Mouse (Mus musculus): ENCODE measurements at regions not wholly inside any gene's neighbourhood (a gene's known extent, or its start where the extent isn't known, plus 50 kb on each side); places are given as distances from the start of the nearest gene placed in this dataset.
A peak's percentile ranks its signal among the peaks of the same experiment; 100 is the strongest.

- no peak for DNase-seq (ENCODE audit: low read depth, low spot score)
Measured at GRCm38 (mm10) chr7:116679195-116679594, 175.0 kb downstream of the Nucb2 start.

GRCm38 (mm10) chr7:116680523-116680922, 176.4 kb downstream of the Nucb2 start:
- DNase-seq (ENCODE audit: low read depth, low spot score): no peak

GRCm38 (mm10) chr7:116681268-116681667, 177.1 kb downstream of the Nucb2 start:
- no peak for DNase-seq (ENCODE audit: low read depth, low spot score)

GRCm38 (mm10) chr7:116700409-116700808, 196.2 kb downstream of the Nucb2 start:
- DNase-seq (ENCODE audit: low read depth, low spot score): no peak

- DNase-seq (ENCODE audit: low read depth, low spot score): peak; percentile 55
Measured at GRCm38 (mm10) chr7:116701466-116702342, 197.5 kb downstream of the Nucb2 start.

DNA sequence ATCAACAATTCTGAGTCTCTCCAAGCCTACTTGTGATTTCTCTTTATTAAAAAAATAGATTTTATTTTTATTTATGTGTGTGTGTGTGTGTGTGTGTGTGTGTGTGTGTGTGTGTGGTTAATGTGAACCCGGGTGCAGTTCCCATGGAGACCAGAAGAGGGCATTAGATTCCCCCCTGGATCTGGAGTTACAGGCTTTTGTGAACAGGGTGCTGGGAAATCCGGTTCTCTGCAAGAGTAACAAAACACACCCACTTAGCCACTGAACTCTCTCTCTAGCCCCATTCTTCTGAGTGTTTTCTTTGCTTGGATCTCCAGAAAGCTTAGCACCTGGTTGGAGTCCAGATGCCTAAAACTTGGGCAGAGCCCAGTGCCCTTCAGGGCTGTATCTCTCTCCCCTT, 198.4 kb downstream of the Nucb2 start:
- DNase-seq (ENCODE audit: low read depth, low spot score): peak; percentile 42

- peak; percentile 57 for DNase-seq (ENCODE audit: low read depth, low spot score)
Measured at GRCm38 (mm10) chr7:116711541-116711940, 207.4 kb downstream of the Nucb2 start.

DNA sequence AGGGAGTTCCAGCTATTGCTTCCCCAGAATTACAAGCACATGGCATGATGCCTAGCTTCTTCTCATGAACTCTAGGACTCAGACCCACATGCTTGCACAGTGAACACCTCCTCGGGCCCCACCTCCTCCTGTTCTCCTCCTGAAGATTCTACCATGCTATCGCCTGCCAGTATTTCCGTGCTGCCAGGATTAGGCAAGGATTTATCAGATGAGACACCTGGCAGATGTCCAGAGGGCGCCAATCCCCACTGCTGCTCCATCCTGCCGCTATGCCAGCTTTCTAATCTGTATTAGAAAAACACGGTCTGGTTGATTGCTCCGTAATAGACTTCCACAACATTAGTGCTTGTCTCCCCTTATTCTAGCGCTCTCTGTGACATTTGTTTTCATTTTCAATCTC, 209.0 kb downstream of the Nucb2 start:
- no peak for DNase-seq (ENCODE audit: low read depth, low spot score)

DNA sequence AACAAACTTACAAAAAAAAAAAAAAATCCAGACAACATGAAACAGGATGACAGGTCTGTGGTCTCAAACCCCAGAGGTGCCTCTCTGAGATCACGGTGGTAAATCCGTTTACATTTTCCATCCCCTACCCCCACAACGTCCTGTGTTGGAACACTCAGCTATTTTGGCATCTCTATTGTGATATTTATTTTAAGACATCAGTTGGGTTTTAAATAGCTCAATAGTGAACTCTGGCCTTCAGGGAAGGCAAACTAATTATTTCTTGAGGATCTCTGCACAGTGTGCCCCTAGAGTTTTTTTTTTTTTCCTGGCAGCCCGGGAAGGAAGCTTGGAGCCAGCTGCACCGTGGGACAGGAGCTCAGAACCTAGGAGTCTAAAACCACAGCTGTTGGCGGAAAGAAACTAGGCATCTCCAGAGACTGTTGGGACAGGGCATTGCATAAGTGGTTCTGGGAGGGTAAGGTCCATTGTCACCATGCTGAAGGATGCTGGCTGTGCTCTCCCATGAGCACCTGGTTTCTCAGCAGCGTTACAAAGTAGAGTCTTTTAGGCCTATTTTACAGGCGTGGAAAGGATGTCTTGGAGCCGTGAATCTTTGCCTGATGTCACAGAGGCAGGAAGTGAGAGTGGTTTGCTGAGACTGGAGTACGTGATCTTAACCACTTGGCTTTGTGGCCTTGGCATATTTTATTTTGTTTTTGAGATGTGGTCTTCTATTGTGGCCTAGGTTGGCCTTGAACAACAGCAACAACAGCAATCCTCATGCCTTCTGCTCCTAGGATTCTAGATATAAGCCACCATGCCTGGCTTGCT, 211.3 kb downstream of the Nucb2 start:
- no peak for DNase-seq (ENCODE audit: low read depth, low spot score)

- no peak for DNase-seq (ENCODE audit: low read depth, low spot score)
Measured at GRCm38 (mm10) chr7:116728379-116728778, 224.2 kb downstream of the Nucb2 start.

DNA sequence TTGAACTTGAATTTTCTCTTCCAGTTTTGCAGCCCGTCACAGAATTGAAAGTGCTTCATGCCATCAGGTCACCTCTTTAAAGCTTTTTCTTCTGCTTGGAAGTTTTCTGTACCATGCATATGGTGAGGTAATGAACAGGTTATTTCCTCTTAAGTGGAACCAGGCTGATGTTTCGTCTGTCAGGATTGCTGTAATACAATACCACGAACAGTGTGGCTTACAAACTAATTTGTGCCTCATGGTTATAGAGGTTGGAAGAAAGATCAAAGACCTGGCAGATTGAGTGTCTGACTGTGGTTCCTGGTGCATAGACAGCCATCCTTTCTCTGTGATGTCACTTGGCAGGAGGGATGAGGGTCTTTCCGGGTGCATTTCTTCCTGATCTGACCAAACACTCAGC, 225.6 kb downstream of the Nucb2 start:
- DNase-seq (ENCODE audit: low read depth, low spot score): no peak

DNA sequence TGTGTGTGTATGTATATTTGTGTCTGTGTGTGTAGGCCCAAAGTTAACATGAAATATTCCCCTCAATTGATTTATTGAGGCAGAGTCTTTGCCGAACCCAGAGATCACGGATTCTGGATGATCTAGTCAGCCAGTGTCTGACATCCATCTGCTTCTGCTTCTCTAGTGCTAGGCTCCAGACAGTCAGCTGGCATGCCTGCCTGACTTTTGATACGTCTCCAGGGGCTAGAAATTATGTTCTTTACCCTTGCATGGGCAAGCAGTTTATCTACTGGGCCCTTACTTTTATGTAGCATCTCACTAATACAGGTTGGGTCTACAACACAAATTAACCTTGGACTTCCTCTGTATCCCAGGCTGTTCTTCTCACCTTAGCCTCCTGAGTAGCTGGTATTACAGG, 231.5 kb downstream of the Nucb2 start:
- no peak for DNase-seq (ENCODE audit: low read depth, low spot score)

DNA sequence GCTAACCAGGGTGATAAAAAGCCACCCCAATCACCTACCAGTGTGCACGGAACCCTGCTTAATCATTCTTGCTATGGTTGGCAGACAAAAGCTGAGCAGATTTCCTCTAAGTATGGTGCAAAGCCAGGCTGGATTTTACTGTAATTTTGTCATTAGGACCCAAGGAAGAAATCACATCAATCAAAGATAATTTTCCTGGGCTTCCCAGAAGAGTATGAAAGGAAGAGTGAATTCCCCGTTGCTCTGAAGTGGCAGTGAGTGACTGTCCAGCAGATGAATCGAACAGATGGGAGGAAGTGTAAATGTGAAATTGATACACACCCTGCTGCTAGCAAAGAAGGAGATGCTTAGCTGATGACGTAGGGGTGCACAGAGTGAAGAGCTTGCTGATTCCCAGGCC, 232.2 kb downstream of the Nucb2 start:
- no peak for DNase-seq (ENCODE audit: low read depth, low spot score)

- DNase-seq (ENCODE audit: low read depth, low spot score): no peak
Measured at GRCm38 (mm10) chr7:116738009-116738408, 233.8 kb downstream of the Nucb2 start.

- peak; percentile 46 for DNase-seq (ENCODE audit: low read depth, low spot score)
Measured at GRCm38 (mm10) chr7:116754556-116754955, 250.4 kb downstream of the Nucb2 start.

GRCm38 (mm10) chr7:116792181-116792580, 288.0 kb downstream of the Nucb2 start:
- DNase-seq (ENCODE audit: low read depth, low spot score): peak; percentile 34

DNA sequence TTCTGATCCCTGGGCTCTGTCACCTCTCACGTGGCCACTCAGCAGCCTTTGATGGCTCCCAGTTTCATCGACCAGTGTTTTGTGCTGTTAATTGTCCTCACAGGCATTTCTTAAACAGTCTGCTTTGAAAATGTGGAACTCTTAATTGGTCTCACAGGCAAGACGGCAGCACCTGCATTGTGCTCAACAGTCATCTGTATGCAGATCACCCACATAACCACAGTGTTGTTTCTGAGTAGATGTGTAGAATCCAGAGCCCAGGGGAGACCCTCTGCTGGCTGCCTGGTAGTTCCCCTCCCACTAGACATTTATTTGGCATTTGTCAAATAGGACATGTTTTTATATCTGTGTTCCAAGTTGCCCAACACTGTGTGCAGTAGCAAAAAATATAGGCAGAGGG, 304.3 kb downstream of the Nucb2 start:
- DNase-seq (ENCODE audit: low read depth, low spot score): no peak

GRCm38 (mm10) chr7:116816494-116816893, 312.3 kb downstream of the Nucb2 start:
- DNase-seq (ENCODE audit: low read depth, low spot score): no peak

DNA sequence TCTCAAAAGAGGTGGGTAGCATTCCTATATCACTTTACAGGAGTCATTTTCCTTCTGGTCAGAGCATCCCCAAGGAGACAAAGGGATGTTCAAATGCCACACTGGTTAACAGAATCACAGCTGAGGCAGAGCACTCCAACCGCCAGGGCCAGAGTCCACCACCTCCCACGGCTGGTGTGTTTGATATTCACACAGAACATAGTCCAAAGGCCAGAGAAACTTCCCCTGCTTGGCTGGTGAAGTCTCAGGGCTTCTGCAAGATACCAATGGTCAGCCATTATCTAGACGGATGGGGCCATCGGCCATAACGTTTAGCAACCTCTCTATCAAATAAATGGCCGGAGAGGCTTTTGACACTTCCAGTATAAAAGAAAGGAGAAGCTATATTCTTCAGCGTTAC, 313.8 kb downstream of the Nucb2 start:
- DNase-seq (ENCODE audit: low read depth, low spot score): no peak

- no peak for DNase-seq (ENCODE audit: low read depth, low spot score)
Measured at GRCm38 (mm10) chr7:116820613-116821012, 316.4 kb downstream of the Nucb2 start.

DNA sequence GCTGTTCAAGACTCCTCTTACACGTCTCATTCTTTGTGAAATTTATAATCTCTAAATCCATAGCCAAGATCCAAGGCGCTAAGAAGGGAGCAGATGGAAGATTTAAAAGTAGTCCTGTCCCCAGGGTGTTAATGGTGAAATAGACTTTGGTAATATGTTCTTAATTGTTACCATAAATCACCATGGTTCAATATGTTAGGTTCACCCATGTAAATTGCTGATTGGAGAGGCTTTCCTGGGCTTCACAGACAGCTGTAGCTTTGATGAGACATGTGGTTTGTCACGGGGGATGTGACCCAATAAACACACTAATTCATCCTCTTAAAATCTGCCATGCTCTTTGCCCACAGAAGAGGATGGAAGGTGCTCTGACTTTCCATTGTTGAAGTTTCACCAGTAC, 338.7 kb downstream of the Nucb2 start:
- no peak for DNase-seq (ENCODE audit: low read depth, low spot score)

DNA sequence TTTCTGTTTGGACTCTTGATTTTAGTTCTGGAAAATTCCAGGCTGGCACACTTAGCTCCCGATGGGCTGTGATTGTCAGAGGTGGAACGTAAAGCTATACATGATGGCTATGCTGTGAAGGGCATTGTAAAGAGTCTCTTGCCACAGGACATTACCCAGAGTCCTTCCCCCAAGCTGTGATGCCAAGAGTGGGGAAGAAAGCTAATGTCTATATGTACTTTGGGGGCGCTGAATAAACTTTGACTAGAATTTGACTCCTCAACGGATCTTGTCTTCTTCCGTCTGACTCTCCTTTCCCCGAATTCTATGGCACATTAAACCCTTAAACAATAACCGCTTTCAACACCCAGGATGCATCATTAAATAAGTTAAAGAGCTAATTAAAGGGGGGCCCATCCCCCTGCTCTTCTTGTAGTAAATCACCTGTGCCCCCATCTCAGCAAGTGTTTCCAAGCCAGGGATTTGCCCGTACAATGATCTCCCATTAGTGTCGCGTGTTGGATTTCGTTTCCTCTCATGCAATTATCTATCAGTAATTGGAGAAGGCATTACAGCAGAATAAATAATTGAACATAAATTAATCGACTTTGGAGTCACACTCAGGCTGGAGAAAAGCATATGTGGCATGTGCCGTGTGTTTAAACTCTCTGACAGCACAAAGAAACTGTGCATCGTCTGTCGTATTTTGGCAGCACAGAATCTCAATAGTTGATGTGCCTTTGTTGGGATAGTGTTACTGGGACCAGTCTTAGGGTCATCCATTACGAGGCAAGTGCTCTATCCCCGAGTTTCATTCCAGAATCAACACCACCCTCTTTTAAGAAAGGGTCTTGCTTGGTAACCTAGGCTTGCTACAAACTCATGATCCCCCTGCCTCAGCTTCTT, 343.9 kb downstream of the Nucb2 start:
- no peak for DNase-seq (ENCODE audit: low read depth, low spot score)
